Mouse (Mus musculus) splenic B cell, adult 2 months (primary cell): ENCODE measurements around the gene Cd300ld5.
"Not testable (repeated sequence)": the region's sequence is repeated elsewhere in the genome, so short reads cannot be mapped to it uniquely, and the experiment has no call there.

ENCODE experiments used
- DNase-seq: peaks from one replicate; pipeline ENCODE4 v3.0.0-alpha.2; 2011; ENCODE audit warnings: low read depth, low spot score
- H3K27me3 ChIP-seq: 2 replicates; pipeline ENCODE4 v1.6.1; 2012; ENCODE audit warnings: mild to moderate bottlenecking, low read length, moderate library complexity, mixed read lengths; ENCODE audit not compliant: control insufficient read depth, poor library complexity, insufficient read depth, severe bottlenecking
- H3K36me3 ChIP-seq: 2 replicates; pipeline ENCODE4 v1.6.1; 2012; ENCODE audit warnings: mild to moderate bottlenecking, low read length, moderate library complexity, mixed read lengths; ENCODE audit not compliant: control insufficient read depth, poor library complexity, insufficient read depth, severe bottlenecking

Cd300ld5 gene

DNA sequence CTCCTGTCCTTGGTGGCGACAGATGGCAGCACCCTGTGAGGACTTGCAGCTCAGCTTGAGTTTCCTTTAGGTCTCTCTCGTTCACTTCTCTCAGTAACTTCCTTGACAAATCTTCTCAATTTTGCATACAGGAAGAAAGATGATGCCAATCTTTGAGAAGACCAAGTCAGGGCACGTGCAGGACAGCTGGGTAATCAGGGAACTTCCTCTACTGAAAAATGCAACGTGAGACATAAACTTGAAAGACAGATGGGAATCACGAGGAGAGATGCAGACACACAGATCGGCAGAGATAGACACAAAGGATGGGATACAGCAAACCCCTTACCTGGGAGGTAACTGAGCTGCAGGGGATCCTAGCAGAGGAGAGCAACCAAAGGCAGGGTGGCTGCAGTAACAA, at the start of gene Cd300ld5:
Gene Cd300ld5 (minus strand): TSS at position 101 of the 400 bp plus-strand sequence.
- not testable (repeated sequence) for H3K27me3 ChIP-seq, DNase-seq, H3K36me3 ChIP-seq

GRCm38 (mm10) chr11:115086213-115086612, 48.6 kb upstream of the Cd300ld5 start:
- Histone ChIP-seq H3K27me3 (0 out of 2 replicates have a peak, but pooled peaks cover 2% of the 10 kb centered on the region), H3K36me3 (no peaks in the 10 kb centered on the region)
- no peak for DNase-seq

GRCm38 (mm10) chr11:115085064-115085463, 47.5 kb upstream of the Cd300ld5 start:
- Histone ChIP-seq H3K27me3 (0 out of 2 replicates have a peak, but pooled peaks cover 2% of the 10 kb centered on the region), H3K36me3 (no peaks in the 10 kb centered on the region)
- DNase-seq, result no peak

DNA sequence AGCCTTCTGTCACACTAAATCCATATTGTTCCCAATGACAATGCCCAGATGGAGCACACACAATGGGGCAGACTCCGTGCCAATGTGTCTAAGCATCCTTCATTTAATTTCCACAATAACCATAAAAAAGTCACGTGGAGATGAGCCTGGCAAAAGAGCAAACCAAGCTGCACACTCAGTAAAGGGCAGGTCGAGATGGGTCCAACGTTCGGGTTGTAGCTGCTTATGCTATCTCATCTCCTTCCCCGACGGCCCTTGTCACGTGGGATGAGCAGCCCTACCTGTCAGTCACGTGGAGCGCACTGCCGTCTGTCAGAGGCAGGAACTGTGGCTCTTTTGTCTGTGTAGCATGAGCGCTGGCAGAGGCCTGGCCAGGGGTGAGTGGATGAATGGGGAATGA, 47.0 kb upstream of the Cd300ld5 start:
- DNase-seq, result no peak
- no peaks in the 10 kb centered on the region for H3K27me3 ChIP-seq
- no peaks in the 10 kb centered on the region for H3K36me3 ChIP-seq

GRCm38 (mm10) chr11:115083376-115084139, 46.0 kb upstream of the Cd300ld5 start:
- Histone ChIP-seq H3K36me3 (no peaks in the 10 kb centered on the region), H3K27me3 (no peaks in the 10 kb centered on the region)
- DNase-seq, result peak; percentile 86

DNA sequence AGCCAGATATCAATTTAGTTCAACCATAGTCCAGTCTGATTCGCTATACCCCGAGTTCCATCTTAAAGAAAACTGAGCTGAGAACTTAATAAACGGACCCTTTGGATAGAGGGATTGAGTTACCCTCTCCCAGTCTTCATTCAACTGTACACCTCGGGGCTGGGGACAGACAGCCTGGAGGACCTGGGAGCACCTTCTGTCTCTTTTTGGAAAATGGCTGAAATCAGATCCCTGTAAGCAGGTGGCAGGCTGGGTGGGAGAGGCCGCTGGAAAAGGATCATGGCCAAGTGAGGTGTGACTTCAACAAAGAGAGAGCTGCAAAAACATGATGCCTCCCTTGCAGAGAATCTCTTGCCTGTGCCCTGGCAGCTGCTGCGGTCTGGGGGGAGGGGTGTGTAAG, 44.6 kb upstream of the Cd300ld5 start:
- Histone ChIP-seq H3K27me3 (no peaks in the 10 kb centered on the region), H3K36me3 (no peaks in the 10 kb centered on the region)
- no peak for DNase-seq

GRCm38 (mm10) chr11:115081373-115081772, 43.8 kb upstream of the Cd300ld5 start:
- Histone ChIP-seq H3K27me3 (no peaks in the 10 kb centered on the region), H3K36me3 (no peaks in the 10 kb centered on the region)
- no peak for DNase-seq

DNA sequence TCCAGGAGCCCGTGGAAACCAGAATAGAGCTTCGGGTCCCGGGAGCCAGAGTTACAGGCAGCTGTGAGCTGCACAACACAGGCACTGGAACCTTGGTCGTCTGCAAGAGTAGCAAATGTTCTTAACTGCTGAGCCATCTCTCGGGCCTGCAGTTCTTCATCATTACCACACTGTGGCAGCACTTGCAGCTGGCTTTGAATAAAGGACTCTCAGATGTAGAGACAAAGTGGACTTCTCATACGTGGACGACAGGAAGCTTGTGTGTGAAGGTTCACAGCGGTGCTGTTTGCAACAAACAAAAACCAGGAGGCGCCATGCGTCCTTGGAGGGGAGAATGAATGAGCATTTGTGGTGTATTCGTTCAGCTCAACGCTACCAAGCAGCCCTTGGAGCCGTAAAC, 43.3 kb upstream of the Cd300ld5 start:
- Histone ChIP-seq H3K27me3 (no peaks in the 10 kb centered on the region), H3K36me3 (no peaks in the 10 kb centered on the region)
- DNase-seq, result peak; percentile 79

DNA sequence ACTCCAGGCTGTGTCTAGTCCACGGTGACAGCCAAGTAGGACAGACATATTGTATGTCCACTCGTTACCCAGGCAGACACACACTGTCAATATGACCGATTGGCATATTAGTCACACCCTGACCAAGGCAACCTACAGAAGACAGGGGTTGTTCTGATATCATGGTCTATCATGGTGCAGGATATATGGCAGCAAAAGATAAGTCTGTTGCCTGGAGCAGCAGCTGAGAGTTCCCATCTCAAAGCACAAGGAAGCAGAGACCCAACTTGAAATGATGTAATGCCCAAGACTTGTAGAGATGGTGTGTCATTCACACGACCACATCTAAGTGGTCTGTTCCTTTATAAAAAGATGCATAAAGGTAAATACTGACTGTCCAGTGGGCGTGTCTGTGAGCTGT, 41.1 kb upstream of the Cd300ld5 start:
- Histone ChIP-seq H3K36me3 (no peaks in the 10 kb centered on the region), H3K27me3 (no peaks in the 10 kb centered on the region; the same call in 1 of the 2 replicates)
- DNase-seq, result no peak

DNA sequence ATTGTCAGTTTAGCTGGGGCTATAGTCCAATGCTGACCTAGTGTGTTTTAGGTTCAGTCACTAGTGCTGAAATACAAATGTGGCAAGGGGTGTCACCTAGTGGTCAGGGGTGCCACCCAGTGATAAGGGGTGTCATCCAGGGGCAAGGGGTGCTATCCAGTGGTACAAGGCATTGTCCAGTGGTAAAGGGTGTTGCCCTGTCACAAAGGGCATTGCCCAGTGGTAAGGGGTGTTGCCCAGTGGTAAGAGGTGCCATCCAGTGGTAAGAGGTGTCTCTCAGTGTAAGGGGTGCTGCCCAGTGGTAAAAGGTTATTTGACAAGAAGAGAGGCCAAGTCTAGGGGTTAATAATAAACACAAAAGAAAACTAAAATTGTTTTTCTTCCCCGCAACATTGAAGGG, 39.9 kb upstream of the Cd300ld5 start:
- H3K36me3 ChIP-seq, result no peaks in the 10 kb centered on the region
- no peak for DNase-seq
- H3K27me3 ChIP-seq, result no peaks in the 10 kb centered on the region; the same call in 1 of the 2 replicates

- H3K27me3 ChIP-seq, result no peaks in the 10 kb centered on the region; the same call in 1 of the 2 replicates
- no peak for DNase-seq
- no peaks in the 10 kb centered on the region for H3K36me3 ChIP-seq
Observed at GRCm38 (mm10) chr11:115075859-115076258, 38.3 kb upstream of the Cd300ld5 start.

GRCm38 (mm10) chr11:115075407-115075806, 37.8 kb upstream of the Cd300ld5 start:
- no peak for DNase-seq
- H3K27me3 ChIP-seq, result no peaks in the 10 kb centered on the region; the same call in 1 of the 2 replicates
- H3K36me3 ChIP-seq, result no peaks in the 10 kb centered on the region

GRCm38 (mm10) chr11:115073002-115073401, 35.4 kb upstream of the Cd300ld5 start:
- Histone ChIP-seq H3K27me3 (no peaks in the 10 kb centered on the region; the same call in 1 of the 2 replicates), H3K36me3 (no peaks in the 10 kb centered on the region)
- DNase-seq, result no peak

- Histone ChIP-seq H3K27me3 (no peaks in the 10 kb centered on the region; the same call in 1 of the 2 replicates), H3K36me3 (no peaks in the 10 kb centered on the region)
- DNase-seq, result no peak
Observed at GRCm38 (mm10) chr11:115071631-115072294, 34.2 kb upstream of the Cd300ld5 start.

GRCm38 (mm10) chr11:115071015-115071551, 33.5 kb upstream of the Cd300ld5 start:
- Histone ChIP-seq H3K36me3 (no peaks in the 10 kb centered on the region), H3K27me3 (no peaks in the 10 kb centered on the region; the same call in 1 of the 2 replicates)
- DNase-seq, result no peak
